Mouse (Mus musculus): Measurements from ENCODE around the gene Cxcl15. TPM values are rescaled to one million over a fixed set of nuclear protein-coding genes. Genes with fewer than 3 reads are reported as not detected.
"Not testable (repeated sequence)": the region's sequence is repeated elsewhere in the genome, so short reads cannot be mapped to it uniquely, and the experiment has no call there.

The Cxcl15 gene
- total RNA-seq, 4 experiments from 2014 or later: not detected

DNA sequence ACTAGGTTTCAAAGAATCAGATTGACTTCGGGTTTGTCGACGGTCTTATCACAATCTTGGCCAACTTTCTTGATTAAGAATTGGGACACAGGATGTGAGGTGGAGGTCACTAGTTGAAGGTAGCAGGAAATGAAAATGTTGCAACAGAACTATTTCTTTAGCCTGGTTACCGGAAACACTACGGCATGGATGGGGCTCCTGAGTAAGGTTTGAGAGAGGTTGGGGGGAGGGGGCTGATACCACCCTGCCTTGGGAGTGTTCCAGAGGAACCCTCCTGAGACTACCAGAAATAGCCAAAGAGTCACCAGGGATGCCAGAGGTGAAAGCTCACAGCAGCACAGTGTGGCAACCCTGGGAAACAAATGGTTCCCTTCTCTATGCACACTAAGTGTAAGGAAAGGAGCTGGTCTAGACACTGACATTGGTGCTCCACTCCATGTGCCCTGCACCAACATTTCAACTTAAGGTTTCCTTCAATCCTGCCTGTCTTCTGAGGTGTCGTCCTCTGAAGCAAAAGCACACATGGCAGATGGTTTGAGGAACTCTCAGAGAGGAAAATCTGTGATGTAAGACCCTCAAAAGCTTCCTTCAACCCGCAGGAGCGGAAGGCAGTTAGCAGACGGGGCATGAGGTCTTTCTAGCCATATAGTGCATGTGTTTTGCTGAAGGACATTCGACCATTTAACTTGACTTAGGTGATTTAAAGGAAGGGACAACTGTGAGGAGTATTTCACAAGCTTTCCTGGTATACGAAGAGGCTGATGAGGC, 4.8 kb upstream of the Cxcl15 start:
- DNase-seq (ENCODE audit: low spot score in 2 of 2): no peak

DNA sequence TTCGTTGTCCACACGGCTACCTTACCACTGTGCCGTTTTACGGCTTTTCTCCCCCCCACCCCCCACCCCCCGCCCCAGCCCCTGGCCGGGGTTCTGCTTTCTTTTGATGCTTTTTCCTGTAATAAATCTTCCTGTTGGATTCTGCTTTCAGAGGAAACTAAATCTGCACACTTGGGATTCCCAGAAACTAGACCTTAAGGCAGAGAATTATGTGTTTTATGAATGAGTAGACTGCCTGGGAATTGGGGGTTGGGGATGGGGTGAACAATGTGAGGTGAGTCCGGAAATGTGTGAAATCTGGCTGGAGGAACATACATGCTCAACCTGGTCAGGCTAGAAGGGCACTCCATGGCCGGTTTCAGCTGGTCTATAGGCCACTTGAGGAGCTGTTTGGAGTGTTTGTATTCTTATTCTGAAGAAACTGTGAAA, 4.2 kb upstream of the Cxcl15 start:
- DNase-seq (ENCODE audit: low spot score in 2 of 2): no peak

DNA sequence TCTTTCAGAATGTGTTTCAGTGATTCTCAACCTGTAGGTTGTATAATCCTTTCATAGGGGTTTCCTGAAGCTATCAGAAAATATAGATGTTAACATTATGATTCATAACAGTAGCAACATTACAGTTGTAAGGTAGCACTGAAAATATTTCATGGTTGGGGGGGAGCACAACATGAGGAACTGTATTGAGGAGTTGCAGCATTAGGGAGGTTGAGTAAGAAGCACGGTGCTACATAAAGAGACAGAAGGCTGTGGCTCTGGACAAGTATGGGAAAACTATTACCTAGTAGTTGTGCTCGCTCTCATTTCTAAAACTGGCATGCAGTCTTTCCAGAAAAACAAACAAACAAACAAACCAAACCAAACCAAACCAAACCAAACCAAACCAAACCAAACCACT, 1.1 kb downstream of the Cxcl15 start:
- DNase-seq (ENCODE audit: low spot score in 2 of 2): not testable (repeated sequence)

DNA sequence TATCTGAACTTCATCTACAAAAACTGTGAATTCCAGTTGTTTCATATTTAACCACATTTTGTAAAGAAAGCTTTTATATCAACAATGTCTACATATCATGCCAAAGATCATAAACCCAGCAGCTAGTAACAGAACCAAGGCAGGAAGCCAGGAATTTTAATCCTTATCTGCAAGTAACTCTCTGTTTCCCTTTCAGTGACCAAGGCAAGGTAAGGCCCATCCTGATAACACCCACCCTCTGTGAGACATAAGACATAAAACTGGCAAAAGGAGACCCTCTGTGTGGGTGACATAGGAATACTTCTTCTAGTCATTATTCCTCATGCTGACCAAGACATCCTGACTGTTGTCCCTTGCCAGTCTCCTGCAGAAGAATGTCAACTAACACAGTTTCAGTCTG, 10.2 kb downstream of the Cxcl15 start:
- no peak for DNase-seq (ENCODE audit: low spot score in 2 of 2)

DNA sequence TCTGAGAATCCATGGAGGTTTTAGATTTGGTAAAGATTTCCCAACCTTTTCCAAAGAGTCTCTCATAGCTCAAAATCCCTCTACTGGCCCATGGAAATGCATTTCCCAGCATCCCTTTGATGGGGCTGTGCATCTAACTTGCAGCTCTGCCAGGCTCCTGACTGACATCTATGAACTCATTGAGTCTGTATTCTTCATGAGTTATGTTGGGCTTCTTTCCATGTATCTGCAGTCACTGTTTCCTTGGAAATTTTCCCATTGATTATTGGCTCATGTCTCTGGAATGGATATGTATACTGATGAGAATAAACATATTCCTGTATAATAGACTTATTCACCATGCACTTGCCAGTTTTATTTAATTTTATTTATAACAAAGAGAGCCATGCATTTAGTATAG, 11.7 kb downstream of the Cxcl15 start:
- no peak for DNase-seq (ENCODE audit: low spot score in 2 of 2)

DNA sequence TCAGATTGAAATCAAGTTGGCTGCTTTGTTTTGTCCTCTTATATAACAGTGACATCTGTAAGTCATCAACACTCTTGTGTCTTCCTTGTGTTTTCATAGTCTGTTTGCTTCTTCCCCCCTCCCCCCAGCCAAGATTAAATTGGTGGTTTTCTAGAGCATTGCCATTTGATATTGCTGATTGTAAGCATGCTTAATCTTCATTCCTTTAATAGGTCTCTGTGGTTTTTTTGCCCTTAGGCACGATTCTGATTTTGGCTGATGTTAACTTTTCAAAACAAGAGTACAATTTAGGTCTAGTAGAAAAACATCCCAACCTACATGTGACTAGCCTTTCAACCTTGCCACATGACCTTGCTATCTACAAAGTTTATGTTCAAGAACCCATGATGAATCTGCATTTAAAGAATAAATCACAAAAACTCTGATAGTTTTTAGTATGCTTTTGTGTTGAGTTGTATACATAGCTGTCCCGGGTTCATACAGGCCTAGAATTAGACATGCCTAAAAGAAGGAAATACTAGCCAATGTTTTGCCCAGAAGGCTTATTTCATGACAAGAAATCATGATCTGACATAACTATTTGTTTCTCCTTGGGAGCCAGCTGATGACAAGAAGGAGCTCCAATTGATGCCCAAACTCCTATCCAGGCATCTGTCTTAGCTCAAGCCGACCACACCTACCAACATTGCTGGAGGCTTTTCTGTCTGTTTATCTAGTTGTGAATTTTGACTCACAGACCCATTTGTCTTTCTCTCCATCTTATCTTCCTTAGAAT, 13.0 kb downstream of the Cxcl15 start:
- DNase-seq (ENCODE audit: low spot score in 2 of 2): no peak

DNA sequence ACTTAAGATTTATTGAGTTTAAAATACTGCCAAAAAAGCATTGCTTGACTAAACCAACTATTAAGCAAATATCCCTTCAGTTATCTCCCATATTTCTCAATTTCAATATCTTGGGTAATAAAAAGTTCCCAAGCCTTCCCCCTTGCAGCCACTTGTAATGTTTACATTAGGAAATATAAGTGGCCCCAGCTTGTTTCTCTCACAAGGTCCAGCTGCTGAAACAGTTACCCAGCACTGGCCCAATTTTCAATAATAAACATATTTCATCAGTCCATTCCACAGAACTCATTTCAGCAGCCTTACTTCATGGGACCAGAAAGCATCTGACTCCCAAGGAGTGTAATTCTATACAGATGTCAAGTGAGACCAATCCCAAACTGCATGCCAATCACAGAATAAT, 25.4 kb downstream of the Cxcl15 start:
- no peak for DNase-seq (ENCODE audit: low spot score in 2 of 2)

DNA sequence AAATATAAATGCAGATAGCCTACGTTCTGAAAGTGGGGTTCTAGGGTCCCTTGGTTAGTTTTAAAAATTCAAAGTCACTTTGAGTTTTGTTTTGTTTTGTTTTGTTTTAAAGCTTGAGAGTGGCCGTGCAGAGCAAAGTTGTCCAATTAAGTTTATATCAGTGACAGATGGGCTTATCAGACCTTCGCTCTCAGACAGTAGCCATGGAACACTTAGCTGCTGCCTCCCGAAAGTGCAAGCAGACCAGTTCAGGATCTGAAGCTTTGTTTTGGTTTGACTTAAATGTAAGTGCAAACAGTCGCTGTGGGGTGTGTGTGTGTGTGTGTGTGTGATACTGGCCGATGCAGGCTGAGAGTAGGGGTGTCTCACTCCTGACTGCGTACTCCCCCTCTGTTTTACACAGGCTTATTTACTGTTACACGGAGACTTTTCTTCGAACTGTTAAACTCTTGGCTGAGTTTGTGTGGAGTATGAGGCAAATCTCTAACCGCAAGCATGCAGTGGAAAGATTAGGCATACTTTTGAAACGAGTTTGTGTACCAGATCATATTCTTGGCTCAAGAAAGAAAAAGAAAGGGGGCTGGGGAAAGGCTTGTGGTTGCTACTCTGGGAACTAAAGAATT, 37.9 kb downstream of the Cxcl15 start:
- DNase-seq (ENCODE audit: low spot score in 2 of 2): no peak

DNA sequence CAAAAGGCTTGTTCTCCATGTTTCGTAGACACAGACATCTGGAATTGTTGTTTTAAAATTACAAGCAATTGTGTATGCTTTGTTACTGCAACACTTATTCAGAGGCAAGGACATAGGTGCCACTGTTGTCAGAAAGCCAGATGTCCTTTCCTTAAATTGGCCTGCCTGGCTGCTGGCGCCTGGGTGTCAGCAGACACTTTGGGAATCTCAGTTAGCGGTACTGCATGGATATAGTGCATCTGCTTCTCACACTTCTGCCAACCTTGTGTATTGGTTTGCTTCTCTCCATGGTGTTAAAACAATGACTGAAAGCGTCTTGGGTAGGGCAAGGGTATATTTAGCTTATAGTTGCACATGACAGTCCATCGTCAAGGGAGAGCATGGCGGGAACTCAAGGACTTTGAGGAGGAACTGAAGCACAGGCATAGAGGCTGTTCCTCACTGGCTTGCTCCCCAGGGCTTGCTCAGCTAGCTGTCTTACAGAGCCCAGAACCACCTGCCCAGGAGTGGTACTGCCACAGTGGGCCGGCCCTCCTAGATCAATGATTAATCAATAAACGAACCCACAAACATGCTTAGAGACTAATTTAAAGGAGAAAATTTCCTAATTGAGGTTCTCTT, 38.5 kb downstream of the Cxcl15 start:
- DNase-seq (ENCODE audit: low spot score in 2 of 2): no peak

DNA sequence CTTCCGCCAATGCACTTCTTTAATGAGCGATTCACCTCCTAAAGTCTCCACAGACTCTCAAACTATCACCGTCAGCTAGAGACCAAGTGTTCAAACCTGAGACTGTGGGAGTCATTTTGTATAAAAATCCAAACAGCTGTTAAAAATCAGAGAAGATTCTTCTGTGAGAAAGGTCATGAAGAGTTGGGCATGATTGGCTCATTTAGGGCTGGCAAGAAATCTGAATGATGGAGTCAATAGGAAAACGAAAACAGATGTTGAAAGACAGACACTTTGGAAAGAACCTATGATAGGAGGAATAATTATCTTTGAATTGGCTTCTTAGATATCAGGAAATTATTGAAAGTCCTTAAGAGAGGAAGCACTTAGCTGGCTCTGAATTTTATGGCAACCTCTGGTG, 40.1 kb downstream of the Cxcl15 start:
- DNase-seq (ENCODE audit: low spot score in 2 of 2): no peak

DNA sequence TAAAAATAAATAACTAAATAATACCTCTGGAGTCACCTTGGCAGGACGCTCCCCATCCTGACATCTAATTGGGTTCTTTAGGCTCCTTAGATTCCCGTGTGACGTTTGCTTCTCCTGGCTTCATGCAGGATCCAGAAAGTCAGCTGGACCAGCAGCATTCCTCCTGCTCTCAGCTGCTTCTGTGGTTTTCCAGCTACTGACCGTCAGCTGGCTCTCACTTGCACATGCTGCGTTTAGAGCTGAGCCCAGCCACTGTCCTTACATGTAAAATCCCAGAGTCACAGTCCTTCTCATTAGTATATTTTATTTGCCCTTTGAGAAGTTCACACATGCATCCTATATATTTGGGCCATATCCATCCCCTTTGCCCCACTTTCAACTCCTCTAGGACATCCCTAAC, 44.2 kb downstream of the Cxcl15 start:
- DNase-seq (ENCODE audit: low spot score in 2 of 2): no peak

DNA sequence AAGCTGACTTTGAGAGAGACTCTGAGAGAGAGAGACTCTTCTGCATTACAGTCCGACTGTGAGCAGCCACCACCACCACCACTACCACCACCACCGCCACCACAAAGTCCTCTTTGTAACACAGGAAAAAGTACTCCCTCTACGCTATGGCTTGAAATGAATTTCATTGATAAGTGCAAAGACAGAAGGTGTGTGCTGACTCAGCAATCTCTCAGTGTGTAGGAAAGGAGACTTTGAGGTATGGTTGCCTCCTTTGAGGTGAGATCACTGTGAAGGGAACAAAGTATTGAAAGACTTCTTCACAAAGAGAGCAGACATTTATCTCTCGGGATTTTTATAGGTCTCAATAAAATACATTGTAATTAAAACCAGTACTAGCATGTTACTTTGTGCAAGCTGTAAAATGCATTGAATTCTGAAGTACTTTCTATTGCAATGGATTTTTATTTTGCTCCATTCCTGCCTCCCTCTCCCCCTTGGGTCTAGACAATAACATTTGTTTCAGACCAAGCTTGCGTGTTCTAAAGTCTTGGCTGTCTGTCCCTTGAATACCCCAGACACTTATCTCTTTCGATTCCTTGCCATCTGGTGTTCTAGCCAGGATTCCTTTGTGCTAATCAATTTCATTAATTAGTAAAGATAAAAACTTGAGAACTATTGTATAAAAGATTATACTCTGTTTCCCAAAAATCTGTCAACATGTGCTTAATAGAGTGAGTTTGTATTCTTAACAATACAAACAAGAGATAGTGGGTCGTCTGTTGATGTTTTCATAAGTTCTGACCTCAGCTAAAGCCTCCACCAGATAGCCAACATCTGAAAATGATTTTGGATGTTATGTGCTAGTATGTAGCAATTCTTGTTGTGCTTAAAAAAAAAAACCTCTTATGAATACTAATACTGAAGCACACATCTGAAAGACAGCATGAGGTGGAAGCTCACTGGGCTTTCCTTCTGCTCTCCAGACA, 46.9 kb downstream of the Cxcl15 start:
- DNase-seq (ENCODE audit: low spot score in 2 of 2): no peak

DNA sequence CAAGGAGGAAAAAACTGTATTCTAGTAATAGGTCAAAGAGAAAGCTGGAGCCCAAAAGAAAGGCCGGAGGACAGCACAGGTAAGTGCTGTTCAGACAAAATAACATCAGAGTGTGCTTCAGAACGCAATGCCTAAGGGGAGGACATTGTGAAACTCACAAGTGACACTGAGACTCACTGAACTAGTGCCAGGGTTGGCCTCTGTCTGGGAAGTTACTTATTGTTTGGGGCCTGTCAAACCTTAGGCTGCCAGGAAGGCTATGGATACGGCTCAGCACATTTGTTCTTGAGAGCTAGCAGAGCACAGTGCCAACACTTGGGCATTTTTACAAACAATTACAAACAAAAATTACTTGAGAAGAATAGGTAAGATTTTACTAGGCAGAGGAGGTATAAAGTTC, 49.6 kb downstream of the Cxcl15 start:
- DNase-seq (ENCODE audit: low spot score in 2 of 2): no peak

DNA sequence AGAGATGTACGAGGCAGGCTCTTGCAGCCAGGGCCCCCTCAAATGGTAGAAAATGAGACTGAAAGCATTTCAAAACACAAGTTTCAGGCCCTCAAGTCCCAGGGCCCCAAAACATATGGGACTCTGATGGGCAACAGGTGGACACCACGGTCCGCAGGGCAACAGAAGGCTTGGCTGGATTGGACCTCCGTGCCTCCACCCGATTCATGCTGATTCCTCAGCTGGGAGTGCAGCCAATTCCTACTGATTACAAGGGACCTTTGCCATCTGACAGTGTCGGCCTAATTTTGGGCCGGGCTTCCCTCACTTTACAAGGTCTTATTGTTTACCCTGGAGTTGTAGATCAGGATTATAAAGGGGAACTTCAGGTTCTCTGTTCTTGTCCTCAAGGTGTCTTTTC, 55.8 kb downstream of the Cxcl15 start:
- not testable (repeated sequence) for DNase-seq (ENCODE audit: low spot score in 2 of 2)

DNA sequence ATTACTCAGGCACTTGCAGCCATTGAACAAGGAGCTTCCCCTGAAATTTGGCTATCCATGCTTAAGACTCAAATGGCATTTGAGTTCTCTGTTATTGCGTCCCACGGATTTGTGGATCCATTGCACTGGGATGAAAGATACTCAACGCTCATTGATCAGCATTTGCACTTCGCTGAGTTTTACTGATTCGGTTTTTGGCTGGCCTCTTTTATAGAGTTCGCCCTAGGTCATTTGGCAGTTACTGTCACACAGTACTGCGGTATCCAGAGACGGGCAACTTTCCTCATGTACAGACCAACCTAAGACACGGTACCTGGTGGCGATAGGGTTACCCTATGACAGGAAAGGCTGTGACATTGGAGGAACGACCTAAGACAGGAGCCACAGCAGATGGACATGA, 57.1 kb downstream of the Cxcl15 start:
- not testable (repeated sequence) for DNase-seq (ENCODE audit: low spot score in 2 of 2)

Small RNA genes lying within 50 kb of the gene (microRNA-seq; reads per million reads assigned to microRNA genes)
- not detected for gene Gm24322

Other genes starting within 250 kb of the Cxcl15 start
- not detected for gene 5830473C10Rik, start 233.4 kb upstream of the Cxcl15 start, total RNA-seq (2022)
- not detected for gene Rassf6, start 153.9 kb upstream of the Cxcl15 start, total RNA-seq (2022)
- gene Cxcl5, start 35.2 kb upstream of the Cxcl15 start, total RNA-seq (2022): not detected
- under 1 TPM in 2 of 4 experiments, not detected in 2; 0.45 to 0.53 TPM for gene Ppbp, start 26.0 kb upstream of the Cxcl15 start, total RNA-seq (2022)
- gene Pf4, start 22.1 kb upstream of the Cxcl15 start, total RNA-seq (2022): 10 to 100 TPM in 1 of 4 experiments, 1 to 10 TPM in 3; 1.9 to 12.2 (median 6.2) TPM
- gene Cxcl3, start 8.4 kb upstream of the Cxcl15 start, total RNA-seq (2022): not detected
- not detected for gene Cxcl1, start 96.7 kb downstream of the Cxcl15 start, total RNA-seq (2022)
- gene Cxcl2, start 109.3 kb downstream of the Cxcl15 start, total RNA-seq (2022): not detected
- 1 to 10 TPM; 6.8 to 8.0 (median 7.4) TPM for gene Mthfd2l, start 136.6 kb downstream of the Cxcl15 start, total RNA-seq (2022)
- gene Epgn, start 232.9 kb downstream of the Cxcl15 start, total RNA-seq (2022): under 1 TPM; 0.27 to 0.90 (median 0.50) TPM

Measured in gastrocnemius, adult 8-10 months (tissue).